Mouse (Mus musculus) ovary, postnatal 14 days (tissue): ENCODE data around the gene Gm28230.

Experiments
- DNase-seq: peaks from one replicate; pipeline ENCODE4 v3.0.0; 2022; ENCODE audit warnings: low spot score

Gm28230 gene

DNA sequence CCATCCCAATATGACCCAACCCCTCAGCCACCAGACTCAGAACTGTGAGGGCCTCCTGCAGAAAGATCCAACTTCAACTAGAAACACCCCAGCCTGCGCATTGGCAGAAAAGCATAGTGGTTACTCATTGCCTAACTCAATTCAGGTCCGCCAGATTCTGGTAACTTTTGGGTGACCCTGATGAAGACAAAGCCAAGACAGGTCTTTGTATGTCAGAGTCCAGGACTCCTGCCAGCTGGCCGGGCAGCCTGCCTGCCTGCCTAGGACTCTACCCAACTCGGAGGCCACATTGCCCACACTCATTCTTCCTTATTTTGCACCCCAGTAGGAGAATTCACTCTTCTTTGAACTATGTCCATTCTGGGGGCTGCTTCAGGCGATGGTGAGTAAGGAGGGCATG is at the start of gene Gm28230:
Gene Gm28230, plus strand, starts transcription at position 178 of the 400 bp plus-strand sequence.
- no peak for DNase-seq

DNA sequence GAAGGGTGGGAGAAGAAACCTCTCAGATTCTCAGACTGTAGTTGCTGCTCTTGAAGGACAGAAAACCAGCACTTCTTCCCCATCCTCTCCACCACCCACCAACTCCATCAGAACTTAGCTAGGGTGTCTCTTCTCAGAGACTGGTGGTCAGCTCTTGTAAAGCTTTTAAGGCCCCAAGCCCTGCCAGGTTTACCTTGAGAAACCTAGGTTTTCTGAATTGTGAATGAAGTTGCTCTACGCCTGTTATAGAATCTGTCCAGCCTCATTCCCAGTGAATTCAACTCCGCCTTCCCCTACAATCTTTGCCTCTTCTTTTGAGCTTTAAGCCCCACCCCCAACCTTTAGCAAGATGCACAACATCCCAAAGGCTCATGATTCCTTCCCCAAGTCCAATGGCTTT is 49.4 kb upstream of the Gm28230 start:
- DNase-seq = no peak

DNA sequence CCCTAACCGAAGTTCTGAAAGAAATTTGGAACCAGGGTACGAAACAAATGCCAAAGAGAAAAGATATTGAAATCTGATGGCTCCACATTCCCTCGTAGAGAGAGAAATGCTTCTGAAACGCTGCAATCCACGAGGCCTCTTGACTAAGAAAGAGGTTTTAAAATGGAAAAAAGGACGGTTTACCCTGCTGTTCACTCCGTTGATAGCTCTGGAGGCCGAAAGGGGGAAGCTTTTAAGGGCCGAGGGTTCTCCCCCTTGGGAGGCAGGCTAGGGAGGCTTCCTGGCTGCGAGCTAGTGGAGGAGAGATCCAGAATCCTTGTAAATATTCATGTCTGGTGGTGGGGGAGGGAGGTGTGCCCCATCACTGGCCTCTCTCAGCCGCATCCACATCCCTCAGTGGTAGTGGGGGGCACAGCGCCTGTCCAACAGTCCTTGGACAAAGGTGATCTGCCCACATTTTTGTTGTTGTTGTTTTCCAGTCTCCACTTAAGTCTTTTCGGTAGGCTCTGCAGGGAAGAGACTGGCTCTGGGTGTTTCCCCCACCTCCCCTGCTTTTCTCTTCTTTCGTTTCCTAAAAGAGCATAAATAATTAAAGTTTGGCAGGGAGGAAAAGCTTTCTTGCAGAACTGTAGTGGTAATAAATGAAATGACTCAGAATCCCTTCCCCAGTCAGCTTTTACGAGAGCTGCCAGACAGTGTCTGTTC is 47.5 kb upstream of the Gm28230 start, which contains the start of gene Hoxd11:
Gene Hoxd11, plus strand, starts transcription at position 667 of the 705 bp plus-strand sequence.
- DNase-seq = no peak

DNA sequence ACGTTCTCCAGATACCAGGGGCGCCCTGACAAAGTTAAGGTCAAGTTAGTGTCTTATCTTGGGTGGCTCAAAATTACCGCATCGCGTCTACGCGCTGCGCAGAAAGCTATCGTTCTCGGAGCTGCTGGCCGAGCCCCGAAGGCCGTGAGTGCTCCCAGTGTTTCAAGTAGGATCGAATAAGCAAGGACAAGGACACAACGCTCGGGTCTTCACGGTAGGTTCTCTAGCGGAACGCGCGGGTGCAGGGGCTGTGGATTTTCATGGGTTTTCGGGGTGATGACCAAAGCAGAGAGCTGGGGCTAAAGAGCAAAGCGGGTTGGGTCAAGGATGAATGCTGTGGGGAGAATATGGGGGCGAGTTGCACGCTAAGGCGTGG is 46.9 kb upstream of the Gm28230 start:
- no peak for DNase-seq

DNA sequence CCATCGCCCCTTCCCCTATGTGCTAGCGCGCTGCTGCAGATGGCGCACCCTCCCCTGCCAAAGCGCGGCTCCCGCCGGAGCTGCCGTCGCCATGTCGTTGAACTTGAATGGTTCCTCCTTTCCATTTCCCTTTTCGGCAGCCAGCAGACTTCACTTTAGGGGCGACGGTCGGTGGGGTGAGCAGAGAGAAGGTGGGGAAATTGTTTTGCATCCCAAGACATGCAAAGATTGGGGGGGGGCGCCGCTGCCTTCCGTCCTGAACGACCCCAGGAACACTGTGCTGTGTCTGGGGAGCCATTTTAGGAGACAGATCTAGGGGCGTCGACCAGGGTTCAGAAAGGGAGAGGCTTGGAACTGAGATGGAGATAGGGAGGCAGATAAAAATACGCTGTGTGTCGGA is 46.5 kb upstream of the Gm28230 start:
- no peak for DNase-seq

DNA sequence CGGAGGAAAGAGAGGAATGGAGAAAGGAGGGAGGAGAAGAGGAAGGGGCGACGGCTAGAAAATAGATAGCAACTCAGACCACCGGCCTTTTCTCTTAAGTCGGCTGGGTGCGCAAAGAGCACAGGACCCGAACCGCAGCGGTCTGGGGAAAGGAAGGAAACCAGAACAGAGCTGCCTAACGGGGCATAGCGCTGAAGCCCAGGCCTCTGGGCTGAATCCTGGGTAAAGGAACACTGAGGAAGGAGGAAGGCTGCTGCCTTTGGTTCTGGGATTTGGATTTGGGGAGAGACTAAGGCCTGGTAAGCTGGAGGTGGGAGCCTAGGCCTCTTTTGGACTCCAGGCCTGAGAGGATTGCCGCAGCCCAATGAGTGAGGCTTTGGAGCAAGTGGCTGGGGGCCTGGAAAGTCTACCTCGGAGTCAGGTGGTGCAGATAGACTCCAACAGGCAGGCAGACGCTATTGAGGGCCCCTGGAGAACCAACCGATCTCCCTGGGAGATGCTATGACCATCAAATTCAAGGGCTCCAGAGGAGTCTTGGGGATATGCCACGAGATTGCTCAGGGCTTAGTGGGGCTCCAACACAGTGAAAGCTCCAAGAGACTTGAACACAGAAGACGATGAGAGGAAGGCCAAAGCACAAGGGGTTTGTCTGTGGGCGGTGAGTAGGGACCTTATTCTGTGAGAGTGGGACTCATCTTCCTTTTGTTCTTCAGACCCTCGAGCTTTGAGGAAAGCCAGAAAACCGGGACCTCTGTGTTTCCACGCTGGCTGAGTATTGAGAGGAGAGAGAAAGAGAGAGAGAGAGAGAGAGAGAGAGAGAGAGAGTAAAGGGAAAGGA is 45.7 kb upstream of the Gm28230 start:
- DNase-seq = no peak

DNA sequence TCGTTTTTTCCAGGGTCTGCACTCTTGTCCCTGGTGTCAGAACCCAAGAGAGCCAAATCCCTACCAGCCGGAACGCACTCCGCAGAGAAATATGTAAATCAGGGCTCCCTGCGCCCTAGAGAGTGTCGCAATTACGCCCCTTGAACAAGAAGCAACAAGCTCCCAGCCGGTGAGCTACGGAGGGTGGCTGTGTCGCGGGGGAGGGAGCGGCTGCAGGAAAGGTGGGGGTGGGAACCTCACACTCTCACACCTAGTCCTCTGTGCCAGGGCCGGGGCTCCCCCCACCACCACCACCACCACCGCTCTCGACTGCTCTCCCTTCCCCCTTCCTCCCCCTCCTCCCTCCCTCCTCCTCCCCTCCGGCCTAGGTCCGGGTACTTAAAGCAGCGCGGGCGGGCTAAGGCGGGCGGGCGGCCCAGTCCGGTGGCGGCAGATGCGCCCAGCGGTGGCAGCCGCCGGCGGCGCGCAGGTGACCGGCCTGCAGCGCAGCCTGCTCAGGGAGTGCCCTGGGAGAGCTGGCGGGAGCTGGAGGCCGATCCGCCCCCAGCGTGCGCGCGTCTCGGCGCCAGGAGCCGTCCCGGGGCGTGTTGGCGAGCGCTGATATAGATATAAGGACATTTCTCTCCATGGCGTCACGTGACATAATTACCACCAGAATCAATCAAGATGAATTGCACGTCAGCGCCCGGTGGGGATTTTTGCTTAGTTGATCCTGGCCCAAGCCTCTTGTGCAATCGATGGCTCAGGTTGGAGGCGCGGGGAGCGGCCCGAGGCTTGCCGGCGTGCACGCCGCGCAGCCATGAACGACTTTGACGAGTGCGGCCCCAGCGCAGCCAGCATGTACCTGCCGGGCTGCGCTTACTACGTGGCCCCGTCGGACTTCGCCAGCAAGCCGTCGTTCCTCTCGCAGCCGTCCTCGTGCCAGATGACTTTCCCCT is 44.7 kb upstream of the Gm28230 start:
- DNase-seq = no peak

DNA sequence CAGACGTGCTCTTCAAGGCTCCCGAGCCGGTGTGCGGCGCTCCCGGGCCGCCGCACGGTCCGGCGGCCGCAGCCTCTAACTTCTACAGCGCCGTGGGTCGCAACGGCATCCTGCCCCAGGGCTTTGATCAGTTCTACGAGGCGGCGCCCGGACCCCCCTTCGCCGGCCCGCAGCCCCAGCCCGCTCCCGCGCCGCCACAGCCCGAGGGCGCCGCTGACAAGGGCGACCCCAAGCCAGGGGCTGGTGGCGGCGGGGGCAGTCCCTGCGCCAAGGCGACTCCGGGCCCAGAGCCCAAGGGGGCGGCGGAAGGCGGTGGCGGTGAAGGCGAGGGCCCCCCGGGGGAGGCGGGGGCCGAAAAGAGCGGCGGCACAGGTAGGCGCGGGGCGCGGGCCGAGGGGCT is 43.7 kb upstream of the Gm28230 start:
- no peak for DNase-seq

DNA sequence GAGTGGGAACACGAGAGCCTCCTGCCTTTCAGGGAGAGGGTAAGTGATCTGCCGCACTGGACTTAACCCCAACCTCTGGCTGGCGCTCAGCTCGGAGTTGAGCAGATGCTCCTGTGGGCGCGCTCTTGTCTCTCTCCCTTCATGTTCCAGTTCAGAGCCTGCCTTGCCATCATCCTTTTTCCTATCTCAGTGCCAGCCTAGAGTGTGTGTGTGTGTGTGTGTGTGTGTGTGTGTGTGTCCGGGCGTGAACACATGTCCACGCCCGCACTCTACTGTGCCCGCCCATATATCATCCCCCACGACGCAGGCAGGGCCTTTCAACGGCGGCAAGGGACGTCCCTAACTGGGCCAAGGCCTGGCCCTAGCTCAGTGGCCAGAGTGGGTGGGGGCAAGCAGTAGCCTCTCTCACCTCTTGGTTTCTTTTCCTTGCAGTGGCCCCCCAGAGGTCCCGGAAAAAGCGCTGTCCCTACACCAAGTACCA is 43.0 kb upstream of the Gm28230 start:
- DNase-seq = no peak

DNA sequence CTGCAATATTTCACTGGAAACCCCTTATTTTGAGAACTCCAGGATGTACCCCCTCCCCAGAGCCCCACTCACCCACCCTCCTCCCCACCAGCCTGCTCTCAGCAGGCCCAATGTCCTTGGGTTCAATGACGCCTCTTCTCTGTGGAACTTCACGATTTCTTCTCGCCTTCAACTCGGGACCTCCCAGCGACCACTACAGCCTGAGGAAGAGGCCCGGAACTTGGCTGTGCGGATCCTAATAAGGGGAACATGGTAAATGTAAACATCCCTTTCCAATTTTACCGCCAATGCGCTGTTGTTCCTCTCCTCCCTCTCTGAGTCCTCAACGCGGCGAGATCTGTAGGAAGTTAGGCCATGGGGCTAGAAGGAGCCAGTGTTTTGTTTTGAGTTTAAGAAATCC is 42.4 kb upstream of the Gm28230 start:
- no peak for DNase-seq

DNA sequence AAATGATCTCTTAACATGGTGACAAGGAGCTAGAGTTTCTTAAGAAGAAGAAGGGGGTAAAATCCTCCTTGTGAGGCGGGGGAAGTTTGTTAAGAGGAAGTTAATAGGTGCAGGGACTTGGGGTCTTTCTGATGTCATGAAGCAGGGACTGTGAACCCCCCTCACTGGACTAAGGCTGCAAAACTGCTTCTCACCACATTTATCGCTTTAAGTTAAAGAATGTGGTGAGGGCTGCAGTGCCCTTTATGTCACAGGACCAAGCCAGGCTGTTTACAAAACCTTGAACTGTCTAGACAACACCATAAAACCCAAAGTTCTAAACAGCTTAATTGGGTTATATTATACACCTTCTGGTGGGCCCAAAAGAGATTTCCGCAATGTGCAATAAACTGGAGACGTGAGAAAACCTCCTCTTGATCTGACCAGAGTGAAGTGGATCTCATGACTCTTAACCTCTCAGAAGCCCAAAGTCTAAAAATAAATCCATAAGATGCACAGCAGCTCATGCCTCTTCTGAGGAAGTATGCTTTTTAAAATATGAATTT is 41.4 kb upstream of the Gm28230 start:
- no peak for DNase-seq

DNA sequence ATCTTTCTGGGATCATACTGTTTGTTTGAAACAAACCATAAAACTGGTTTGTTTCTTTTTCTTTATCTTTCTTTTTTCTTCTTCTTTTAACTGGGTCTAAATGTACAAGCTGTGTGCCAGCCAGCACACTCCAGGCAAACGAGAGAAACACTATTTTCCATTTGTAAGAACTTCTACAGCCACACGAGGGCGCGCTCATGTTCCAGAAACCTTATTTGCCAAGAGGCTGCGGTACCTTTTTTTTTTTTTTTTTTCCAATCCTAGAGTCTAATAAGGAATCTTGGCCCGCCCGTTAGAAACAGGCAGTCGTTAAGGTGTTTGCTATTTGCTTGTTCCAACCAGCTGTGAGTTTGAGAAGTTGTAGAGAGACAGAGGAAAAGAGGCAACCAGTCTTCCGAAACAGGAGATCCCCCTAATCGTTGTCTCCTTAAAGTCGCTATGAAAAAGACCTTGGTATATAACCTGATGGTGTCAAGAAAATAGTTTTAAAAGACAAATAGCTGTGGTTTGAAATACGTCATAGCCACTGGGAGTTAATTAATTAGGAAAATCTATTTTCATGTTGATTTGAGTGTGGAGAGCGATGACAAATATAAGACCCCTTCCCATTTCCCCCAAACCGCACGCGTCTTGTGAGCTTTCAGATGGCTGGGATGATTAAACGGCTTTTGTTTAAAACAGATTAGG is 40.1 kb upstream of the Gm28230 start:
- DNase-seq = no peak

DNA sequence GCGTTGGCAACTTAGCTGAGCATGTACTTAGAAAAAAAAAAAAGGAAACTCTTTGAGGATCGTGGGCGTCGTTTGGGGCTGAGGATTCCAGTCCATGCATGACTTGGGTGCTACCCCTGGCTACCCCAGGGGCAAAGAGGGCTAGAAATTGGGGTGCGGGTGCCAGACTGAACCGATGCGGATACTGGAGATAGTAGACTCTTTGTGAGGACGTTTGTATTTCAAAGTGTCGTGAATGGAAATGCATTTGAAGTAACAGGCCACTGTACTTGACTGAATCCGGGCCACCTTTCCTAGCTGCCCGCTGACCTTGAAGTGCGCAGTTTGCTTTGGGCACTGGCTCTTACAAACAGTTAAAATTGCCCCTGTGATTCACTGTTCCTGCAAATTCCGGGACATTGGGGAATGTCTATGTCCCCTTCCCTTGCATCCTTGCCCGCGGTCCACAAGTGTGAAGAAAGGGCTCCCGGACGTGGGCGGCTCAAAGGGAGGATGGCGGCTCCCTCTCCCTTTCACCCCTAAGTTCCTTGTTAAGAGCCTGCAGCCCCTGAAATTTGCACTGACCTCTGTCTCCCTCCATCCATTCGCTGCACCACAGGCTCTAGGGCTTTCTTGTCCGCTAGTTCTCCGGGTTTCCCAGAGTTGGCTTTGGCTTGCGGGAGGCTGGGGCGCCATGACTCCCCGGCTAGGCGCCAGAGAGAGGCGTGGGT is 39.4 kb upstream of the Gm28230 start:
- DNase-seq = no peak

DNA sequence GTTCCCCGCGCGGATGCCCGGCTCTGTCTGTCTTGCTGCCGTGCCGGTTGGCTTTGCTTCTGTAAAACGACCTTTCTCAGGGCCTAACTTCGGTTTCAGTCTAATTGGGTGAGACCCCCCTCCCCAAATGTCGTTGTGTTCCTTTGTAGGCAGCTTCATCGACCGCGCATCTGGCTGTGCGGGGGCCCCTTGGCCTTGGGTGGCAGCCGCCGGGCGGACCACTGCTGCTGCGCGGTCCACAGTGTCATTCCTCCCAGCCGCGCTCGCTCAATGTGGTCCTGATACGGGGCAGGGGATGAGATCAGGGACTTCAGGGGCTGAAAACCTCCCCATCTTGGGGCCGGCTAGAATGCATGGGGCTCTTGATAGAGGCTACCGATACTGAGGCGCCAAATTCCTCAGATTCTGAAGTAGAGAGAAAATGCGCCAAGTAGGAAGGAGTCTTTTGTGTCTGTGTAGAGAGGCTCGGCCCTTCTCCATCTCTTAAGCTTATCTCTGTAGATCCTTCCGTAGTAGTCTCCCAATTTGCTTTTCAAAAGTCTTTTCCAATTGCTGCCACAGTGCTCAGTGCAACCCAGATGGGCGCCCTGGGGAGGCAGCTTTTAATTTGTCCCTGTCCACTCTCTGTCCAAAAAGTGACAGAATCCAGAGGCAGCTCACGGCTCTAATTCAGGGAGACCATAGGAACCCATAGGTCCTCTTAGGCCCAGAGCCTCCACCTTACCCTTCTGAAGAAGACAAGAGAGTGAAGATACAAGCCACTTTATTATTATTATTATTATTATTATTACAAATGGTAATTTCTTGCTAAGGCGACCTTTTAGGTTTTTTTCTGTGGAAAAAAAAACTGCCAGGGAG is 38.6 kb upstream of the Gm28230 start:
- no peak for DNase-seq

DNA sequence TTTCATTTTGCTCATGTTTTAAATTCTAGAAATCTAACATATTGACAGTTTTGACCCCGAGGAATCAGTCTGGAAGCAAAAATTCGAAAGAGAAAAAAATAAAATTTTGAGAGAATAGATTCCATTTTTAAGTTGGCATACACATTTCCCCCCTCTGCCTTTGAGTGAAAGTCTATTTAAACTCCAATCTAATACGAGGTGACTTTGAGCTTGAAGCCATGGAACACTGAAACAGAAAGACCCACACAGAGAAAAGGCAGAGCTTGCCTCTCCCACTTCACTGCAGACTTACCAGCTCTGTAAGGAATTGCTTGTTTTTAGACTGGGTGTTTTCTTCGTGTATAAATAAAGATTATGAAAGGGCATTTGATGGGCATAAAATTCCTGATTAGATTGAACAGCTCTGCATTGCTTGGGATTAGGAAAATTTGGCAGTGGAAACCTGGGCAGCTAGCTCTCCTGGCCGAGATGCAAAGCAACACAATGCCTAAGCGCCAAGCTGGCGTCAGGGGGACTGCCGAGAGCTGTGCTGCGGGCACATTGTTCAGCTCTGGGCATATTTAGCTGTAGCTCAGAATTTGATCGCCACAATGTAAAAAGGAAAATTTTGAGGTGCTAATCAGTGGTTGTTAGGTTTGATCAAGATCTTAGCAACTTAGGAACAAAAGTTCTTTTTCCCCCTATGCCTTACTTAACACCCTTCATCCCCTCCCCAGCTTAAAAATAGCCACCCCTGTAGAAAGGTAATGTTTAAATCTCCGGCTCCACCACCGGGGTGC is 37.5 kb upstream of the Gm28230 start:
- DNase-seq = no peak

DNA sequence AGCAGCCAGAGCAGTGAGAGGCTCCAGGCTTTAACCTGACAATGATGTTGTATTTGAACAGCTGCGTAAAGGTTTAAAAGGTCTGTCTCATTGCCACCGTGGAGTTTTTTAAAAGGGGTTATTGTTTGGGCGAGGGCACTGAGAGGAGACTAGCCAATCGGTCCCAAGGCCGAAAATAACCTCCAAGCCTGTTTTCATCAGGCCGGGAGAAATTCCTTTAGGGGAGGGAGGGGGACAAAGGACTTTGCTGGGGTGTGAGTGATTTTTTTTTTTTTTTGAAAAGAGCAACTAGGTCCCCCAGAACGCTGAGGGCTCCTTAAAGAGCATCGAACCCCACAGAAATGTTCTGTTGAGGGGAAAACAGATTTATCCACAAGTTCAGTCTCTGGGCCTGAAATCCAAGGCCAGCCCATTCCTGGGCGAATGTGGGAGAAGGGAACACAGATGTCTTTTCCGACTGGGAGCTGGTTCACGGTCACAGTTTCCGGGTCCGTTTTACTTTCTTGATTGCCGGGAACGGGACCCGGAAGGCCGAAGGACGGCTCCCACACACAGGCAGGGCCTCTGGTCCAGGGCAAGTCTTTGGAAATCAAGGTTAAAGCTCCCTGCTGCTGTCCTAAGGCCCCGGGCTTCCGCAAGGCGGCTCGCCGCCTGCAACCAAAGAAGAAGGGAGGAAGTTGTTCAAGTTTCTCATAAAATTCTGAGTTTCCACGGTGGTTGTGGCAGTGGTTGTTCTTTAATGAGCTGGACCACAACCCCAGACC is 36.8 kb upstream of the Gm28230 start:
- no peak for DNase-seq

DNA sequence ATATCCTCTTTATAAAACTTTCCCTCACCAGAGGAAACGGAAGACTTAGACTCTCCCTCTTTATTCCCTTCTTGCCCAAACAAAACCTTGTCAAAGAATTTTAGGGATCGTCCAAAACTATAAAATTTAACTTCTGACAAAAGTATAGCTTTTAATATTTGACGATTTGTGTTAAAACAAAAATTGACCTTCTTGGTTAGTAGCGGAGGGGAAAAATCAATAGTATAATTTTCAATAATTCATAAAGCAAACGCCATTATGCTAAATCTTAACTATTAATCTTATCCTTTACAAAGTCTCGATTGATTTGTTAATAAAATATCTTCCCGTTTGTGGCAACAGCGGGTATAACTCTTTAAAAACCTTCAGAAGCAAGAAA is 36.2 kb upstream of the Gm28230 start:
- DNase-seq = no peak
